Mouse (Mus musculus) effector memory CD4-positive, alpha-beta T cell, adult 7 months (primary cell): ENCODE results near the gene Orai2. TPM values are rescaled to one million over a fixed set of nuclear protein-coding genes. Genes with fewer than 3 reads are reported as not detected.

ENCODE experiments used
- polyA plus RNA-seq: library from polyadenylated mRNA; unstranded; fragments of 100-300 nt; shearing (Covaris generic); gene quantifications from one replicate; pipeline ENCODE4 v1.2.1, GENCODE M21; 2017

The Orai2 gene
- 93.7 TPM for polyA plus RNA-seq

DNA sequence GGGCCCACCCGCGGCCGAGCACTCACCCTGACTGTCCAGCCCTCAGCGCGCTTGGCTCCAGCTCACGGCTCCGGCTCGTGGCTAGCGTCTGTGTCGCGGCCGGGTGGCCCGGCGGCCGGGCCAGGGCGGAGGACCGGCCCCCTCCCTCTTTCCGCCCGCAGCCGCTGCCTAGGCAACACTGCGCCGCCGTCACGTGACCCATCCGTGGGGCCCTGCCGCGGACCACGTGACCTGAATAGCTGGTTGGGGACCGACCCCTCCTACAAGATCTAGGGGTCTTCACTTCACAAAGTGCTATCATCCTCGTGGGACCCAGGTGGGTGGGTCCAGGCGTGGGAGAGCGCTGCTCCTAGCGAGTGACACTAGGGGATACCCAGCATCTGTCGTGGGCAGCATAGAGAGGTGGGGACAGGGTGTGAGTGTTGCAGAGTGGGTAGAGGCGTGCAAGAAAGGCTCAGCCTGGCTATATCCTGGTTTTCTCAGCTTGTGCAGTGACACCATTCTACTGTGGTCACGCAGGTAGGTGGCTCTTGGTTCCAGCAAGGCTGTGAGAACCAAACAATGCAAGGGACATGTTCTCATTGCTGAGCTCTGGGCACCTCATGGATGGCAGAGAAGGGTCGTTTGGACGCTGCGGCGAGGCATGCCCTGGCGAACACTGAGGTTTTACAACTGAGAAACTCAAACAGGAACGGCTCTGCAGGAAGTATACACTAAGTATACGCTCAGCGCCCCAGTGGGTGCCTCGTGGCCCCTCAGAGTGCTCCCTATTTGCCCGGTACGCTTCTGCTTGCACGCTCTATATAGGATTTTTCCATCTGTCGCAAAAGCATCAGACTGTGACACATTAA is at the start of gene Orai2:
Gene Orai2, minus strand, starts transcription at position 202 of the 851 bp plus-strand sequence.

DNA sequence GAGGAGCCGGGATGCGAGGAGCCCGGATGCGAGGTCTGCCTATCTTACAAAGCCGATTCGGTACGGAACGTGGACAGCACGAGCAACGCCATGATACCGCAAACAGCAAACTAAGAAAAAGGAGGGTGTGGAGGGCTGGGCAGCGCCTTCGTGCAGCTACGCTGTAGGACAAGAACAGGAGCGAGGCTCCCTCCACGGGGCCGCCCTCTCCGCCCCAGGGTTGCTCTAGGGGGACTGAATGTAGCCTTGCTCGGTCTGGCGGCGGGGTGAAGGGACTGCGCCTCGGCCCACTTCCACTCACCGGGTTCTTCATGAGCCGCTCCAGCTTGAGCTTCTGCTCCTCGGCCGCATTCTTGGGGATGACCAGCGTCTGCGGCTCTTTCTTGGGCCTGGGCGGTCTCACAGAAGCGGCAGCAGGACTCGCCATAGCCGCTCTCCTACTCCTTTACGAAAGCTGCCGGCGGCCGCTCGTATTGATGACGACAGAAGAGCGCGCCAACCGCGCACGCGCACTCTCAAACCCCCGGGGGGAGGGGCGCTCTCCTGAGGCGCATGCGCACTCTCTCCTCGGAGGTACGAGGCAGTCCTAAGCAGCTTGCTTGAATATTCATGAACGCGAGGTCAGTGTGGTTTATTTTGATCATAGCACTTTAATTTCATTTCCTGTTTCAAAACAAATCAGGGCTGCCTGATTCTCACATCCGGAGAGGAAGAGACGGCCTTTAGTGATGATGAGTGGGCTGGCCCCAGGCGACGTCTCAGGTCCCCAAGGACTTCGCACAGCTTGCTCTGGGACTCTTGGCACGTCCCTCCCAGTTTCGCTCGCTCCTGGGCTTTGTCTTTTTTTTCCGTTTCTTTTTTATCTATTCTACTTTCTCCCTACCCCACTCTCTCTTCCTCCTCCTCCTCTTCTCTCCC is 28.2 kb upstream of the Orai2 start, which contains the start of gene Prkrip1:
Gene Prkrip1, minus strand, starts transcription at position 490 of the 918 bp plus-strand sequence.

DNA sequence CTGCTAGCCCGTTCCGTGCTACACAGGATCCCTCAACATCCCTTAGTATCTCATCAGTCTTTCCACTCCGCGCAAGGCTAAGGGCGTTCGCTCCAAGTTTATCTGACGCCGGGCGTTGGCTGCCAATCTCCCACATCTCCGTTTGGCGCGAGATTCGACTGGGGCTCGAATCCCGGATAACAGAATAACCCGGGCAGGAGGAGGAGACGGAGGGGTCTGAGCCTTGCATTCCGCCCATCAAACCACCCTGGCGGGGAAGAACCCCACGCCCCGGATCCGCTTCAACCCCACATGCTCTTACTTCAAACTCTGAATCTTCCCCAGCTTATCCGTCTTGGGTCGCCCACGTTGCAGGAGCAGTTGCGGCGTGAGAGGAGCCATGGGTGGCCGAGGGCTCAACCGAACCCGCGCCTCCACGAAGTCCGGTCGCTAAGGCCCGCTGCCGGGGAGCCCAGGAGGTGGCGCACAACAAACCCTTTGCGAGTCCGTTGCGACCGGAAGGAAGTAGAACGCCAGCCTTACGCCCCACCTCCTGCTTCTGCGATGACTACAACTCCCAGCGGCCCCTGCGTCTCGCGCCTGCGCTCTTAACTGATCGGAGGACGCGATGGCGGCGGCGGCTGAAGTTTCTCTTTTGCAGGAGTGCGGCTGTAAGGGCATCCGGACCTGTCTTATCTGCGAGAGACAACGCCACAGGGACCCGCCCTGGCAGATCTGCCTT is 34.8 kb downstream of the Orai2 start, which contains the start of the genes Lrwd1 and Alkbh4:
Gene Lrwd1, minus strand, starts transcription at position 504 of the 721 bp plus-strand sequence.
Gene Alkbh4, plus strand, starts transcription at position 576 of the 721 bp plus-strand sequence.

DNA sequence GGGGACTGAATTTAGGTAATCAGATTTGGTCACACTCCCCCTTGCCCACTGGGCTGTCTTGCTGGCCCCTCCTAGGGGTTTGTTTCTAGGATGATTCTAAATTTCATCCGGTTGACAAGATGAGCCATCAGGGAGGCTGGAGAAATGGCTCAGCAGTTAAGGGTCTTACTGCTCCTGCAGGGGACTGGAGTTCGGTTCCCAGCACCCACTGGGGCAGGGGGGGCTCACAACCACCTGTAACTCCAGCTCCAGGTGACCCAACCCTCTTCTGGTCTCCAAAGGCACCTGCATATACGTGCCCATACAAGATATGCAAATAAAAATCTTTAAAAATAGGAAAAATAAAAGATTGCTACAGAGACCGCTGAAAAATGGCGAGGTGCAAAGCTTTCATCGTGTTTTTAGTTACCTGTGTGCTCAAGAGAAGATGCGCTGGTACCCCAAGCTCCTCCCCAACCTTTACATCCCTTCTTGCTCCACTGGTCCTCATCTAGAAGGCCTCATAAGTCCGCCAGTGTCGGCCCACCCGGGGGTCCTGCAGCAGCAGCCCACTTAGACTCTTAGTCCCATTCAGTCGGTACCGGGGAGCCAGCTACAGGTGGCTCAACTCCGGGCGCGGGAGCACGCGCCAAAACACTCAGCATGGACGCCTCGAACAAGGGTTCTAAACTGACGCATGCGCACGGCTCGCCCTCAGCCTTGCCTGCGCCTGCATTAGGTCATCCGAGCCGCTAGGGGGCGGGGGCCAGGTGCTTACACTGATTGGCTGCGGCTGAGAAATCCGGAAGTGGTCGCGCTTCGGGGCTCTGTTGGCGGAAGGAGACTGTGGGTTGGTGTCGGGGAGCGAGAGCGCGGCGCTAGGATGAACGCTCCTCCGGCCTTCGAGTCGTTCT is 54.4 kb downstream of the Orai2 start, which contains the start of gene Polr2j:
Gene Polr2j, plus strand, starts transcription at position 741 of the 893 bp plus-strand sequence.

Other genes starting within 250 kb of the Orai2 start
- 66.7 TPM for gene Ywhag, start 236.1 kb downstream of the Orai2 start, polyA plus RNA-seq
- not detected for gene Ssc4d, start 196.2 kb downstream of the Orai2 start, polyA plus RNA-seq
- not detected for gene Zp3, start 190.6 kb downstream of the Orai2 start, polyA plus RNA-seq
- gene Dtx2, start 175.9 kb downstream of the Orai2 start, polyA plus RNA-seq = 22.5 TPM
- 0.11 TPM for gene Upk3b, start 132.2 kb downstream of the Orai2 start, polyA plus RNA-seq
- gene Upk3bl, start 116.2 kb downstream of the Orai2 start, polyA plus RNA-seq = not detected
- 4.3 TPM for gene Rasa4, start 86.8 kb downstream of the Orai2 start, polyA plus RNA-seq
- gene Polr2j, start 54.1 kb downstream of the Orai2 start, polyA plus RNA-seq = 59.6 TPM
- 40.3 TPM for gene Lrwd1, start 34.6 kb downstream of the Orai2 start, polyA plus RNA-seq
- gene Alkbh4, start 34.6 kb downstream of the Orai2 start, polyA plus RNA-seq = 55.2 TPM
- gene Prkrip1, start 28.2 kb upstream of the Orai2 start, polyA plus RNA-seq = 45.3 TPM
- gene Sh2b2, start 75.8 kb upstream of the Orai2 start, polyA plus RNA-seq = 0.13 TPM